Mouse (Mus musculus) ovary, adult 2 months (tissue): Measurements from ENCODE around the gene Olfr68. TPM values are rescaled to one million over a fixed set of nuclear protein-coding genes. Genes with fewer than 3 reads are reported as not detected.

Experiments
- polyA plus RNA-seq: library from polyadenylated mRNA; depleted of rRNA; stranded (reverse); fragments of >200 nt; gene quantifications from 2 replicates; pipeline ENCODE4 v1.2.3, GENCODE M21; 2012; rRNA removed

Gene Olfr68
- not detected in 2 replicates for polyA plus RNA-seq

DNA sequence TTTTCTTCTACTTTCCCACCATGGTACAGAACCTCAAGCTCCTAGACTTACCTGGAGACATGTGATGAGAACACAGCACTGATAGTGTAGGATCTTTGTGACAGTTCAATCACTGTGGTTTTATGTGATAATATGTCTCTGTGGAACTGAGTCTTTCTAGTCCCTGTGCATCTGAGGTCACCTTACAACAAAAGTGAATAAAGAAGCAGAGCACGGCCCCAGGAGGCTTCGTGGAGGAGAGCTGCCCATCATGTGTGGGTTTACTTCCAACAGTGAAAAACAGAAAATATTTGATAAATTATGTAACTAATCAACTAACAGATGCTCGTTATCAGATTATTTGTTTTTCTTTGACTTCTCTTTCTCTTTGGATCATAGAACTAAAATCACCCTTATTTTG, at the start of gene Olfr68:
Olfr68 (minus strand) TSS at position 101 of the 400 bp plus-strand sequence.

DNA sequence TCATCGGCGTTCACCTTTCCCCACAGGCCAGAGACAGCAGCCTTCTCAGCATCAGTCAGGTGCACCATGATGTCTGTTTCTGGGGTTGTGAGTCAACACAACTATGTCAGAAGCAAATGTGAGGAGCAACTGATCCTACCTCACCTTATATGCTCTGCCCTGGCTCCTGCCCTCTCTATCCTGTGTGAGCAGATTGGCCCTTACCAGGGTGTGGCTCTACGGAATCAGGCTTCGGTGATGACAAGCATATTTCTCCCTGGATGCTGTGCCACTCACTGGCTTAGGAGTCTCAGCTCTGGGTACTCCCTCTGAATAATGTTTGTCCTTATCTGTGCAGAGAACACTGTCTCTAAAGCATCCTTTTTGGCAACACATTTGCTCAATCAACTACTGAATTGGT, 48.3 kb upstream of the Olfr68 start, which contains the start of gene Hbb-bs:
Hbb-bs (minus strand) TSS at position 289 of the 400 bp plus-strand sequence.

DNA sequence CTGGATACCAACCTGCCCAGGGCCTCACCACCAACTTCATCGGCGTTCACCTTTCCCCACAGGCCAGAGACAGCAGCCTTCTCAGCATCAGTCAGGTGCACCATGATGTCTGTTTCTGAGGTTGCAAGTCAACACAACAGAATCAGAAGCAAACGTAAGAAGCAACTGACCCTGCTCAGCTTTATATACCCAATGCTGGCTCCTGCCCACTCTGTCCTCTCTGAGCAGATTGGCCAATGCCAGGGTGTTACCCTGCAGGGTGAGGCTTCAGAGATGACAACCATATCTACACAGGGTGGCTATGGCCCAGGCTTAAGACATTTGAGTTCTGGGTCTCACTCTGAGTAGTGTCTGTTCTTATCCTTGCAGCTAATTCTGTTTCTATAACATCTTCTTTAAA, 34.3 kb upstream of the Olfr68 start, which contains the start of gene Hbb-bt:
Hbb-bt (minus strand) TSS at position 231 of the 400 bp plus-strand sequence.

DNA sequence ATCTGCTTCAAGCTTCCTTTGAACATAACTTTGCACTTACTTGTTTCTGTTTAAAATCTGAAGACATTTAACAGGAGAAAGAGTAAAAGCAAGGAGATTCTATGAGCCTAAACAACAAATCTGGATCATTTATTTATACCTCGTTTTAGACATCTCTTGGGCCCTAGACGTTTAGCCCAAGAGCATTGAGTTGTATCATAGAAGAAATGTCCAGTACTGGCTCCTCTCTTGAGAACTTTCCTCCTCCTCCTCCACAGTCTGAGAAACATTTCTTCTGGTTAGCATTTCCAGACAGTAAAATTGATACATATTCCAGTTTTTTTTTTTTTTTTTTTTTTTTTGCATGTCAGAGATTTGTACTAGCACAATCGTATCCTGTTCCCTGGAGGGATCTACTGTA, 12.2 kb upstream of the Olfr68 start, which contains the start of gene Olfr67:
Olfr67 (minus strand) TSS at position 101 of the 400 bp plus-strand sequence.

DNA sequence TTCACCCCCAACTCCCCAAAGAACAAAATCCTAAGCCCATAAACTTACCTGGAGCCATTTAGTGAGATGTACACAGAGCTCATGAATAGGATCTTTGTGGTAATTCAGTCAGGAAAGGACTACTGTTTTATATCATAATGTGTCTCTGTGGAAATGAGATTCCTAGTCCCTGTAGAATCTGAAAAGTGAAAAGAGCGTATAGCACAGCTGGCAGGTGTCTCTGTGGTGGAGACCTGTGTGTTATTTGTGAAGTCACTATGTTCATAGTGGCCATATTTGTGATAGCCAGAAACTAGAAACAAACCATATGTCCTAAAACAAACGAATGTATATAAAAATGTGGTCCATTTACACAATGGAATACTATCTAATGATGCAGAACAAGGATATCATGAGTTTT, 8.0 kb downstream of the Olfr68 start, which contains the start of gene Olfr69:
Olfr69 (minus strand) TSS at position 101 of the 400 bp plus-strand sequence.

DNA sequence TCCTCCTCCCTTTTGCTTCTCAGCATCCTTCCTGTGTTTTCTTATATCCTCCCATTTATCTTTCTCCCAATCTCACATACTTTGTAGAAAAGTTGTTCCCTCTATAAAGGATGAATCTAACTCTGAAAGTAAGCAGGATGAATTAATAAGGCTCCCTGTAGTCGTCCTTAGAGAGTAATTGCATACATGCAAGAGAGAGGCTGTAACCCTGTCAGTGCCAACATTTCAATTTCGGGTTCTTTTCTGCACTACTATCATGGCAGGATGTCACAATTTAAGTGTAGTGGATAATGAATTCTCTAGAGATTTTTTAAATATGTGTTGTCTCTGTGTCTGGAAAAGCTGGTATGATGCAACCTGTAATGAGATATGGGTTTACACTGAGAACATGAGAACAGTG, 22.3 kb downstream of the Olfr68 start, which contains the start of gene Olfr630:
Olfr630 (minus strand) TSS at position 101 of the 400 bp plus-strand sequence.

DNA sequence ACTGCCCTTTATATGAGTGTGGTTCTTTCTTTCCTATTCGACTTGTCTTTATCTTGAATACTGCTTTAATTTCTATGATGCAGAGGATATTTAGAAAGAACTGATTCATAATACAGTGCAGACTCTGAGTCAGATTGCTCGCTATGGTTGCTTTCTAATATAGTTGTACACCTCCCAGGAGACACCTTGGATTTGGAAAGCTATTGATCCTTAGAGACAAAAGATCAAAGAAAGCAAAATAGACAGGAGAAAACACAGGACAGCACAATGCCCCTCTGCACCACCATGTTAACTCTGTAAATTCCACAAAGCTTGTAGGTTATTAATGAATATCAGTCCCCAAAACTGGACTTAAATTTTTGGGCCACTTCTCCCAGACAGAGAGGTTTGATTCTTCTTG, 34.7 kb downstream of the Olfr68 start, which contains the start of gene Olfr629:
Olfr629 (minus strand) TSS at position 101 of the 400 bp plus-strand sequence.

DNA sequence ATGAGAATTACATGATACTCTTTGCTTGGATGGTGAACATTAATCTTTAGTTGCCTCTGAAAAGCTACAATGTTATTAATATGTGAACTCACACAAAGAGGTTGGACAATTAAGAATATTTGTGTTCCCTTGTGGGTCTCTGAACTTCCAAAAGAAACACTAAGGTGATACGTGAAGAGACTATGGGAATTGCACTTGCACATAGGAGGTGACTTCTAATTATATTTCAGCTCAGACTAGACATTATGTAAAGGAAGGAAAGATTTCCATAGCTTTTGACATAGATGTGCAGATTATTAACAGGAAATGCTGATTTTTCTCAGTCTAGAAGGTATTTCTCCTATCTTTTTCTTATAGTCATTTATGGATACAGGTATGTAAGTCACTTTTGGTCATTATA, 49.4 kb downstream of the Olfr68 start, which contains the start of gene Olfr628:
Olfr628 (plus strand) TSS at position 301 of the 400 bp plus-strand sequence.

Other genes with a start within 250 kb of the Olfr68 start
- gene Olfr612, start 237.0 kb downstream of the Olfr68 start, polyA plus RNA-seq = not detected in 2 replicates
- gene Olfr613, start 231.6 kb downstream of the Olfr68 start, polyA plus RNA-seq = not detected in 2 replicates
- gene Olfr615, start 223.6 kb downstream of the Olfr68 start, polyA plus RNA-seq = not detected in 2 replicates
- gene Olfr616, start 210.6 kb downstream of the Olfr68 start, polyA plus RNA-seq = not detected in 2 replicates
- not detected in 2 replicates for gene Olfr617, start 206.6 kb downstream of the Olfr68 start, polyA plus RNA-seq
- not detected in 2 replicates for gene Olfr618, start 189.6 kb downstream of the Olfr68 start, polyA plus RNA-seq
- not detected in 2 replicates for gene Olfr619, start 179.1 kb downstream of the Olfr68 start, polyA plus RNA-seq
- gene Olfr620, start 167.2 kb downstream of the Olfr68 start, polyA plus RNA-seq = not detected in 2 replicates
- not detected in 2 replicates for gene Olfr622, start 137.0 kb downstream of the Olfr68 start, polyA plus RNA-seq
- not detected in 2 replicates for gene Olfr623, start 116.0 kb downstream of the Olfr68 start, polyA plus RNA-seq
- gene Olfr624, start 108.5 kb downstream of the Olfr68 start, polyA plus RNA-seq = not detected in 2 replicates
- gene Olfr625-ps1, start 97.0 kb downstream of the Olfr68 start, polyA plus RNA-seq = not detected in 2 replicates
- gene Olfr243, start 65.0 kb downstream of the Olfr68 start, polyA plus RNA-seq = not detected in 2 replicates
- gene Olfr628, start 49.3 kb downstream of the Olfr68 start, polyA plus RNA-seq = not detected in 2 replicates
- gene Olfr629, start 34.8 kb downstream of the Olfr68 start, polyA plus RNA-seq = not detected in 2 replicates
- not detected in 2 replicates for gene Olfr630, start 22.4 kb downstream of the Olfr68 start, polyA plus RNA-seq
- not detected in 2 replicates for gene Olfr69, start 8.1 kb downstream of the Olfr68 start, polyA plus RNA-seq
- not detected in 2 replicates for gene Olfr67, start 12.1 kb upstream of the Olfr68 start, polyA plus RNA-seq
- 36.7 and 60.5 TPM in 2 replicates for gene Hbb-bt, start 34.3 kb upstream of the Olfr68 start, polyA plus RNA-seq
- 349 and 591 TPM in 2 replicates for gene Hbb-bs, start 48.4 kb upstream of the Olfr68 start, polyA plus RNA-seq
- gene Hbb-bh2, start 60.8 kb upstream of the Olfr68 start, polyA plus RNA-seq = not detected in 2 replicates
- not detected in 2 replicates for gene Hbb-bh1, start 63.5 kb upstream of the Olfr68 start, polyA plus RNA-seq
- gene Hbb-y, start 73.5 kb upstream of the Olfr68 start, polyA plus RNA-seq = not detected in 2 replicates
- gene Olfr66, start 106.6 kb upstream of the Olfr68 start, polyA plus RNA-seq = not detected in 2 replicates
- not detected in 2 replicates for gene Olfr64, start 114.8 kb upstream of the Olfr68 start, polyA plus RNA-seq
- not detected in 2 replicates for gene Olfr65, start 123.8 kb upstream of the Olfr68 start, polyA plus RNA-seq
- not detected in 2 replicates for gene Olfr631, start 149.1 kb upstream of the Olfr68 start, polyA plus RNA-seq
- not detected in 2 replicates for gene Olfr632, start 154.6 kb upstream of the Olfr68 start, polyA plus RNA-seq
- not detected in 2 replicates for gene Olfr633, start 164.7 kb upstream of the Olfr68 start, polyA plus RNA-seq
- gene Olfr635, start 191.5 kb upstream of the Olfr68 start, polyA plus RNA-seq = not detected in 2 replicates
- gene Olfr638, start 219.0 kb upstream of the Olfr68 start, polyA plus RNA-seq = not detected in 2 replicates
- gene Olfr639, start 237.6 kb upstream of the Olfr68 start, polyA plus RNA-seq = not detected in 2 replicates
- not detected in 2 replicates for gene Olfr640, start 245.9 kb upstream of the Olfr68 start, polyA plus RNA-seq